Mouse (Mus musculus) limb, embryonic 13.5 days (tissue): Measurements from ENCODE around the gene Akap5. TPM values are rescaled to one million over a fixed set of nuclear protein-coding genes. Genes with fewer than 3 reads are reported as not detected.

Experiments used
- ATAC-seq: fragments of 200-750 bp; cut with Nextera tagmentation; 2 replicates; pipeline ENCODE4 v1.8.0; 2017; ENCODE audit warnings: low read depth, moderate number of reproducible peaks, moderate TSS enrichment; ENCODE audit not compliant: low FRiP score
- H3K27ac ChIP-seq: fragments of 300-500 bp; sonication (generic); 2 replicates; pipeline ENCODE4 v1.5.1; 2015; ENCODE audit warnings: inconsistent platforms, mild to moderate bottlenecking, moderate library complexity
- H3K27me3 ChIP-seq: fragments of 300-500 bp; sonication (generic); 2 replicates; pipeline ENCODE4 v1.6.1; 2015; ENCODE audit warnings: mild to moderate bottlenecking, inconsistent platforms
- H3K36me3 ChIP-seq: fragments of 300-500 bp; sonication (generic); 2 replicates; pipeline ENCODE4 v1.6.1; 2015; ENCODE audit warnings: inconsistent platforms, mild to moderate bottlenecking, moderate library complexity
- H3K4me1 ChIP-seq: fragments of 300-500 bp; sonication (generic); 2 replicates; pipeline ENCODE4 v1.6.1; 2015; ENCODE audit warnings: inconsistent platforms
- H3K4me2 ChIP-seq: fragments of 300-500 bp; sonication (generic); replicated peaks from 2 replicates; pipeline ENCODE4 v1.6.1; 2015; ENCODE audit warnings: inconsistent platforms, mild to moderate bottlenecking, moderate library complexity
- H3K4me3 ChIP-seq: fragments of 300-500 bp; sonication (generic); 2 replicates; pipeline ENCODE4 v1.5.1; 2015; ENCODE audit warnings: moderate library complexity, mild to moderate bottlenecking, inconsistent platforms
- H3K9ac ChIP-seq: fragments of 300-500 bp; sonication (generic); 2 replicates; pipeline ENCODE4 v1.6.1; 2015; ENCODE audit warnings: mild to moderate bottlenecking, inconsistent platforms
- H3K9me3 ChIP-seq: fragments of 300-500 bp; sonication (generic); 2 replicates; pipeline ENCODE4 v1.6.1; 2016; ENCODE audit warnings: inconsistent platforms
- WGBS: fragments of 180-500 bp; shearing (Covaris S2); methylation state at CpG from one replicate; pipeline ENCODE4 v1.1.7; 2015; 5-methylcytosine and 5-hydroxymethylcytosine counted together
- polyA plus RNA-seq: library from polyadenylated mRNA; unstranded; fragments of >200 nt; fragmentation: Nextera tagmentation; extraction: Ambion mirVana; gene quantifications from 2 replicates; pipeline ENCODE4 v1.2.1, GENCODE M21; 2015

Gene Akap5
- polyA plus RNA-seq, 1 experiment from 2014 or later: 2.3 TPM

DNA sequence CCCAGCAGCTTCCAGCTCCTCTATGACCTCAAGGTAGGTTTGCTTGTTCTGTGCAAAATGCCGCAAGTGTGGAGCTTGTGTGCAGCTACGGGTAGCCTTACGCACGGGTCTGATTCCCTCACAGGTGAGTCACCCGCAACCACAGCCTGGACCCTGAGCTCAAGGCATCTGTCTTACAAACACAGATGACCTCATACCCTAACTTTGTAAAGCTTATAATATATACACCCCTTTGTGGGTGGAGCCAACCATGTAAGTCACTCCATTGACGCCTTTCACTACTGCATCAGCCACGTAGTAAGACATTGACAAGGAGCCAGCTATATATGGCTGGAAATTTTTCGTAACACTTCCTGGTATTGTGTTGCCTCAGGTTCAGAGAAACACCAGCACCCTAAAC, 12.7 kb upstream of the Akap5 start:
- Histone ChIP-seq H3K4me3 (no peak overlapping the region), H3K27ac (no peak overlapping the region), H3K4me1 (peaks cover 11% of the 10 kb centered on the region), H3K9me3 (no peaks in the 10 kb centered on the region), H3K4me2 (no peak overlapping the region), H3K9ac (no peak overlapping the region), H3K27me3 (no peaks in the 10 kb centered on the region), H3K36me3 (peaks cover 49% of the 10 kb centered on the region)
- WGBS: 87% methylated on average over 8 of the region's 8 CpGs
- ATAC-seq: 0 out of 2 replicates have a peak, but pooled peaks have one; percentile 44

DNA sequence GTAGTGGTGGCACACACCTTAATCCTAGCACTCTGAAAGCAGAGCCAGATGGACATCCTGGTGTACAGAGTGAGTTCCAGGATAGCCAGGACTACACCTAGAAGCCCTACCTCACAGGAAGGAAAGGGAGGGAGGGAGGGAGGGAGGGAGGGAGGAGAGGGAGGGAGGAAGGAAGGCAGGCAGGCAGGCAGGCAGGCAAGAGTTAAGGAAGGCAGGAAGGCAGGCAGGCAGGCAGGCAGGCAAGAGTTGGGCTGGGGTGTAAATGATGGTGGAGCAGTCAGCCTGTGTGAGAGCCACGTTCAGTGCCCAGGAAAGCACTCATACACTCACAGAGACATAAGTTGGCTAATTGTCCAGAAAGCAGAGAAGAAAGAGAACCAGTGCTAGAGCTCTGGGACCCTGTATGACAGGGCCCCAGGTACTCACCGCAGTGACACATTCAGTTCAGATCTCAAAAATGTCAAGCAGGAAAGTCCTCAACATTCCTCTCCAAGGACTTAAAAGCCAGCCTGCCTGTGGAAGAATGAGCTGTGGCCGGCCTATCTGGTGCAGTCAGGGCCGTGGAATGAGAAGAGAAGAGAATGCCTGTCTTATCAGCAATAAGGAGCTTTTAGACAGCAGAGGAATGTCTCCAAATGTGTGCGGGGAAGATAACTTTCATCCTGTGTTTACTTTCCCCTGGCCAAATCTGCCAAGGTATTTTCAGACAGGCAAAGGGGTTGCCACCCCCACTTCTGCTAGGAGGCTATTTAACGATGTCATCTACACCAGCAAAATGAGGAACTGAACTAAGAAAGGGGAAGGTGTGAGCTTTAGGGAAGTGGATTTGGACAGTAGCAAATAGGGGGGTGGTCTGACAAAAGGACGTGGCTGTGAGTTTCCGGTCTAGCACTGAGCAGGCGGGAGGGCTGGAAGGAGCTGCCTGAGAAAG, 6.1 kb upstream of the Akap5 start:
- Histone ChIP-seq H3K9me3 (no peaks in the 10 kb centered on the region), H3K27me3 (no peaks in the 10 kb centered on the region), H3K4me2 (no peak overlapping the region), H3K36me3 (peaks cover 65% of the 10 kb centered on the region), H3K4me1 (no peaks in the 10 kb centered on the region), H3K27ac (no peak overlapping the region), H3K9ac (no peak overlapping the region), H3K4me3 (no peak overlapping the region)
- WGBS: 55% methylated on average over 9 of the region's 9 CpGs
- no peak for ATAC-seq

DNA sequence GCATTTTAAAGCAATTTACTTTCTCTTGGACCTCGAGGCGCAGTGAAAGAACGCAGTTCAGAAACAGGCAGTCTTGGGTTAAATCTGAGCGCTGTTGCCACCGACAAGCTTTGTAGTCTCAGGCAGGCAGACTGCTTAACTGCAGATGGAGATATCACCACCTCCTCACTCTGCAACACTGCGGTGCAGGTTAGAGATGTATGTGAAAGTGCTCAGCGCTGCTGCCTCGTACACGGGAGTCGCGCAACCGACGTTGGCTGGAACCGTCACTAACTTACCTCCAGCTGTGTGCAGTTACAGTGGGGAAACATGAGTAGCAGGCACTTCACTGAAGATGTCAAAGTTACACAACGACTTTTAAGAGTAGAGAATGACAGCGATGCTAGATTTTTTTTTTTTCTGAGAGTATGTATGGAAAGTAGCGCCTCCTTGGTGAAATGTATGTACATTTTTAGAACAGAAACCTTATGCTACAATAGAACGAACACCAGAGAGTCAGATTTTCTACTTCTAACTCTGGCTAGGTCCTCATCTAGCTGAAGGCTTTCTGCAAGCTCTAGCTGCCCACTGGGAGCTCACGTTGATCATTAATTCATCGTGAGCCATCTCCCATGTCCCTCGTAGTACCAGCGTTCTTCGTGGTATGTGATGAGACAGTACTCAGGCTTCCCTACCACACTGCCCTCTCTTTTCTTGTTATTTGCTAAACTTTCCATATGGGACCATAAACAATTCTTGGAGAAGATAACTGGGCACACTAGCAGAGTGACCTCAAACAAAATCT, 1.9 kb downstream of the Akap5 start:
- Histone ChIP-seq H3K4me3 (no peak overlapping the region), H3K36me3 (peaks cover under 1% of the 10 kb centered on the region; the same call in 1 of the 2 replicates), H3K9ac (no peak overlapping the region), H3K27ac (no peak overlapping the region), H3K4me2 (no peak overlapping the region), H3K9me3 (no peaks in the 10 kb centered on the region), H3K4me1 (peaks cover 6% of the 10 kb centered on the region; the same call in 1 of the 2 replicates), H3K27me3 (peaks cover 14% of the 10 kb centered on the region; the same call in 1 of the 2 replicates)
- ATAC-seq: no peak
- WGBS: 87% methylated on average over 23 of the region's 23 CpGs

DNA sequence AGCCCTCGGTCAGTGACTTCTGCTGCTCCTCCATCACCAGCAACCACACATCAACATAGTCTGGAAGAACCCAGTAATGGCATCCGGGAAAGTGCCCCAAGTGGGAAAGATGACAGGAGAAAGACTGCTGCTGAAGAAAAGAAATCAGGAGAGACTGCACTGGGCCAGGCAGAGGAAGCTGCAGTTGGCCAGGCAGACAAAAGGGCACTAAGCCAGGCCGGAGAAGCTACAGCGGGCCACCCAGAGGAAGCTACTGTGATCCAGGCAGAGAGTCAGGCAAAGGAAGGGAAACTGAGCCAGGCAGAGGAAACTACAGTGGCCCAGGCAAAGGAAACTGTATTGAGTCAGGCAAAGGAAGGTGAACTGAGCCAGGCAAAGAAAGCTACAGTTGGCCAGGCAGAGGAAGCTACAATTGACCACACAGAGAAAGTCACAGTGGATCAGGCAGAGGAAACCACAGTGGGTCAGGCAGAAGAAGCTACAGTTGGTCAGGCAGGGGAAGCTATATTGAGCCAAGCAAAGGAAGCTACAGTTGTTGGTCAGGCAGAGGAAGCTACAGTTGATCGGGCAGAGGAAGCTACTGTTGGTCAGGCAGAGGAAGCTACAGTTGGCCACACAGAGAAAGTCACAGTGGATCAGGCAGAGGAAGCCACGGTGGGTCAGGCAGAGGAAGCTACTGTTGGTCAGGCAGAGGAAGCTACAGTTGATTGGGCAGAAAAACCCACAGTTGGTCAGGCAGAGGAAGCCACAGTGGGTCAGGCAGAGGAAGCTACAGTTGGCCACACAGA, 4.1 kb downstream of the Akap5 start:
- ATAC-seq: no peak
- no peak overlapping the region for H3K4me2 ChIP-seq
- H3K27ac ChIP-seq: no peak overlapping the region
- H3K9ac ChIP-seq: no peak overlapping the region
- WGBS: 90% methylated on average over 6 of the region's 6 CpGs
- no peaks in the 10 kb centered on the region for H3K9me3 ChIP-seq
- H3K27me3 ChIP-seq: peaks cover 14% of the 10 kb centered on the region; the same call in 1 of the 2 replicates
- no peak overlapping the region for H3K4me3 ChIP-seq
- H3K4me1 ChIP-seq: peaks cover 6% of the 10 kb centered on the region; the same call in 1 of the 2 replicates
- no peaks in the 10 kb centered on the region for H3K36me3 ChIP-seq

DNA sequence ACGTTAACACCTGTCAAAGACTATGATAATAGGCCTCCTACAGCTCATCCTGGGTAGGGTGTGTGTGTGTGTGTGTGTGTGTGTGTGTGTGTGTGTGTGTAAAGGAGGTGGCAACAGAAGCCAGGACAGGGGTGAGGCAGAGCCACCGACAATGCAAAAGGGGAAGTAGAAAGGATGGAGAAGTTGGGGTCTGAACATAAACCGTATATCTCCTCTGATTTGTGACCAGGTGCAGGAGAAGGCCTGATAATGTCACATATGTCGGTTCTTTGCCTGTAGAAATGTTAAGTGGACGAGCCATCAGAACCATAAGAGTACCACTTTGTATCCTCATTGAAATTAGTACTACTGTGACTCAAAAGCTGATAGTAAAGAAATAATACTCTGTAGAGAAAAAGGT, 9.0 kb downstream of the Akap5 start:
- H3K36me3 ChIP-seq: no peaks in the 10 kb centered on the region
- 93% methylated on average over 5 of the region's 5 CpGs for WGBS
- no peak for ATAC-seq
- H3K27ac ChIP-seq: no peak overlapping the region
- H3K9ac ChIP-seq: no peak overlapping the region
- no peaks in the 10 kb centered on the region for H3K27me3 ChIP-seq
- H3K4me2 ChIP-seq: no peak overlapping the region
- H3K4me1 ChIP-seq: no peaks in the 10 kb centered on the region
- H3K4me3 ChIP-seq: no peak overlapping the region
- no peaks in the 10 kb centered on the region for H3K9me3 ChIP-seq

DNA sequence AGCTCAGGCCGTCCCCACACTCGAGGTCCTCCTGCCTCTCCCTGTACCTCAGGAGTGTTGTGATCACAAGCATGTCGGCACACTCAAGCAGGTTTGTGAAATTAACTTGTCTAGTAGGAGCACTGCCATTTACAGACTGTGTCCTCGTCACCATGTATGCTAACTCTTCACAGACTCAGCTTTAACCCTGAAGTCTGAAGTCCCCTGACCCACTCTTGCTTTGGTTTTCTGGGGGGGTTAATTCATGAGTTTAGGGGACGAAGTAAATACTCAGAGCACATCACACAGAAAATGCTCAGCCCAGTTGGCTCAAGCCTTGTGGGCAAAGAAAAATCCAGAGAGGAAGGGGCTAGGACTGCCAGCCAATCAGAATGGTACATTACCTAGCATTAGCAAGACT, 10.9 kb downstream of the Akap5 start:
- no peak for ATAC-seq

DNA sequence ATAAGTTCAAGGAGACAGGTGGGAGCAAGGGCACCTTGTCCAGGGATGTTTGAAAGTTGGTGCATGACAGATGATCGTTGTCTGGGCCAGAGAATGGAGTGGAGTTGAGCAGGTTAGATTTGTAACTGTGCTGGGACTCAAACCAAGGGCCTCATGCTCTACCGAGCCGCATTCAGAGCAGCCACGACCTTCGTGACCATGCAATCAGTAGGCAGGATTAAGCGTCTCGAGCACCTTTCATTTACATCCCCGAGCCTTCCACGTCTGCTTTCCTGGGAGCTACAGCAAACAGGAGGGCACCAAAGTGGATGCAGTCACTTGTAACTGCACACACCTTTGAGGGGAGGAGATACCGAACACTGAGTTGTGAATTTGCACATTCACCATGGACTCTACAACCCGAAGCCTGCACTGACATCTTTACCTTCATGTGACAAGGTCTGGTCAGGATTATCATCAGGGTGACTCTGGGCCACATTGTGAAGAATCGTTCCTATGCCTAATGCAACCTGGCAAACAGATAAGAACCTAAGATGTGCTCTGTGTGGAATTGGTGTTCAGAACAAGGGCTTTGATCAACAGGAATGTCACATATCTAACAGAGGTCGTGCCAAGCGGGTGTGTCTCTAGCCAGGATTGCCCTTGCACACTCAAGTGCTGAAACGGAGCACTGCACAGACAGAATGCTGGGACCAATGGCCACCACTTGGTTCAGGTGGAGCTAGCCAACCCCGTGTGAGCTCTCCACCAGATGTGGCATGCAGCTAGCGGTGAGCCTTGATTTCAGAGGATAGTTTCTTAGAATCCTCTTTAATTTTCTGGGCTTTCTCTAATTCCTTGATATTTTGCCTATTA, 11.6 kb downstream of the Akap5 start:
- ATAC-seq: no peak
- Histone ChIP-seq H3K27me3 (no peaks in the 10 kb centered on the region), H3K4me2 (no peak overlapping the region), H3K4me3 (no peak overlapping the region), H3K9me3 (no peaks in the 10 kb centered on the region), H3K36me3 (no peaks in the 10 kb centered on the region), H3K4me1 (no peaks in the 10 kb centered on the region), H3K9ac (no peak overlapping the region), H3K27ac (no peak overlapping the region)
- WGBS: 82% methylated on average over 17 of the region's 17 CpGs

More for the DNA sequence above, 10.9 kb downstream of the Akap5 start:
- Histone ChIP-seq H3K4me3 (no peak overlapping the region), H3K36me3 (no peaks in the 10 kb centered on the region), H3K27ac (no peak overlapping the region), H3K9me3 (no peaks in the 10 kb centered on the region), H3K9ac (no peak overlapping the region), H3K4me1 (no peaks in the 10 kb centered on the region), H3K4me2 (no peak overlapping the region), H3K27me3 (no peaks in the 10 kb centered on the region)
- 85% methylated on average over 5 of the region's 5 CpGs for WGBS

DNA sequence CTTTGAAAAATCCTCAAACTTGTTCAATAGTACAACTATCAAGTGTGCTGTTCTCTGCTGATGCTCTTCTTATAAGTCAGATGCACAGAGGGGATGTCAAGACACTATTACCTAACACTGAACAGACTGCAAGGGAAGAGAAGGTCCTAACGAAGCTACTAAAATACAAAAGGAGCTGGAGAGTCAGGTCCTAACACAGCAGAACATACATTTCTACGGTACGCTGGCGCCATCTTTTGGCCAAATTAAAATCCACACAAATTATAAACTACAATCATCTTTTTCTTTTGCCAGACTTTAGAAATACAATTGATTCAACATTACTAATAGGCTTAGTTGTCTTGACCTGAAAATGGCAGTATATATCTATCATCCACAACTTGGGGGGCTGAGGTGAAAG, 16.4 kb downstream of the Akap5 start:
- ATAC-seq: no peak

DNA sequence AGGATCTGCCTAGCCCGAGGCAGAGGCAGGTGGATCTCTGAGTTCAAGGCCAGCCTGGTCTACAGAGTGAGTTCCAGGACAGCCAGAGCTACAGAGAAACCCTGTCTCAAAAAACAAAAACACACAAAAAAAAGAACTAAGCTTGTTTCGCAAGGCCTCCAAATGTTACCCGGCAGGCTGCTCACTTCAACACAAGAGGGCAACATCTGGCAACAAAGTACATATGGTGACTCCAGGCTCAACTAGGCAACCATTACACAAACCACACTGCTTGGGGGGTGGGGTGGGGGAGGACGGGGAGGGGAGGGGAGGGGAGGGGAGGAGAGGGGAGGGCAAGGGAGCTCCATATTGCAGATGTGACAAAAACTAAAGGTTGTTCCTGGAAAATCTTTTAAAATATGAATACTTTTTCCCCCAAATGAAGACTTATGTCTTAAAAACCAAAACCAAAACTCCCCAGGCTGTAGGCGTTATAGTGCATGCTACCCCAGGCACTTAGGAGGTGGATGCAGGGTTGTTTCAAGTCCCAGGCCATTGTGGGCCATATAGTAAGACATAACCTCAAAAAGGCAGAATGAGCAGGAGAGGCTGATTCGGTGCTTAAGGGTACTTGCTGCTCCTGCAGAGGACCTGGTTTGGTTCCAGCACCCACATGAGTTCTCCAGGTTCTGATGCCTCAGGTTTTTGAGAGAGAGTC, 21.2 kb downstream of the Akap5 start:
- no peak overlapping the region for H3K27ac ChIP-seq

More for the DNA sequence above, 16.4 kb downstream of the Akap5 start:
- Histone ChIP-seq H3K9me3 (no peaks in the 10 kb centered on the region), H3K4me2 (no peak overlapping the region), H3K27ac (no peak overlapping the region), H3K27me3 (no peaks in the 10 kb centered on the region), H3K4me1 (no peaks in the 10 kb centered on the region), H3K9ac (no peak overlapping the region), H3K36me3 (peaks cover 5% of the 10 kb centered on the region; the same call in 1 of the 2 replicates), H3K4me3 (no peak overlapping the region)
- 13% methylated on average over 4 of the region's 4 CpGs for WGBS

DNA sequence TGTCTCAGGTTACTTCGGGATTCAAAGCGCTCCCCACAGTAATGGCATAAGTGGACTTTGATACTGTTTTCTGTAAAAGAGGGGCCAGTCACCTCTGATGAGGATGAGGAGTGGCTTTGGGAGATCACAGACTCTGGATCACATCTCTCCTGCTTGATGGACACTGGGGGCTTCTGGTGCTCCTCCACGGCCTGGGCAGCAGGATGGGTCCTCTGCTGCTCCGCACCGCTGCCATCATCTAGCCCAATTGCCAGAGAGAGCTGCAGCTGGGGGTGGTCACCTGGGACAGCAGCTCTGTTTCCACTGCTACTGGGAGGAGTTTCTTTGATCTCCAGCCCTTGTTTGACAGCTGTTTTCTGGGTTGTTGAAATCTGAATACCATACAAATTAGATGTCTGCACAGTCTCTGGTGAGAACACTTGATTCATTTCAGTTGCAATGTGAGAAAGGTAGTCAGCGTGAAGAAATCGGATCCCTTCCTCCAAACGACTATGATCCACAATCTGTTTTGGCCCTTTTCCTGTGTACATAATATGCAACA, 25.1 kb downstream of the Akap5 start:
- Histone ChIP-seq H3K9ac (no peak overlapping the region), H3K27ac (no peak overlapping the region), H3K4me1 (0 out of 2 replicates have a peak, but pooled peaks cover 3% of the 10 kb centered on the region), H3K27me3 (no peaks in the 10 kb centered on the region), H3K4me2 (no peak overlapping the region), H3K9me3 (no peaks in the 10 kb centered on the region), H3K36me3 (peaks cover 47% of the 10 kb centered on the region), H3K4me3 (no peak overlapping the region)
- ATAC-seq: no peak
- 69% methylated on average over 8 of the region's 8 CpGs for WGBS

More for the DNA sequence above, 21.2 kb downstream of the Akap5 start:
- H3K9ac ChIP-seq: no peak overlapping the region
- no peak overlapping the region for H3K4me2 ChIP-seq
- no peaks in the 10 kb centered on the region for H3K27me3 ChIP-seq
- no peak for ATAC-seq
- peaks cover 30% of the 10 kb centered on the region for H3K36me3 ChIP-seq
- 0 out of 2 replicates have a peak, but pooled peaks cover 3% of the 10 kb centered on the region for H3K4me1 ChIP-seq
- no peaks in the 10 kb centered on the region for H3K9me3 ChIP-seq
- 66% methylated on average over 6 of the region's 6 CpGs for WGBS
- H3K4me3 ChIP-seq: no peak overlapping the region
